Mouse (Mus musculus) forebrain, embryonic 13.5 days (tissue): ENCODE results near the gene Ntrk3. TPM values are rescaled to one million over a fixed set of nuclear protein-coding genes. Genes with fewer than 3 reads are reported as not detected.
A peak's percentile ranks its signal among the peaks of the same experiment; 100 is the strongest.

ENCODE experiments used
- ATAC-seq: fragments of 200-750 bp; cut with Nextera tagmentation; 2 replicates; pipeline ENCODE4 v1.8.0; 2017
- H3K27ac ChIP-seq: fragments of 300-500 bp; sonication (generic); 2 replicates; pipeline ENCODE4 v1.5.1; 2015; ENCODE audit warnings: inconsistent platforms, mild to moderate bottlenecking, moderate library complexity
- H3K27me3 ChIP-seq: fragments of 300-500 bp; sonication (generic); 2 replicates; pipeline ENCODE4 v1.6.1; 2015; ENCODE audit warnings: mild to moderate bottlenecking, inconsistent platforms
- H3K36me3 ChIP-seq: fragments of 300-500 bp; sonication (generic); 2 replicates; pipeline ENCODE4 v1.6.1; 2015; ENCODE audit warnings: mild to moderate bottlenecking, inconsistent platforms; ENCODE audit not compliant: poor library complexity, severe bottlenecking
- H3K4me1 ChIP-seq: fragments of 300-500 bp; sonication (generic); 2 replicates; pipeline ENCODE4 v1.6.1; 2015; ENCODE audit warnings: inconsistent platforms
- H3K4me2 ChIP-seq: fragments of 300-500 bp; sonication (generic); 2 replicates; pipeline ENCODE4 v1.6.1; 2015; ENCODE audit warnings: inconsistent platforms, mild to moderate bottlenecking, moderate library complexity
- H3K4me3 ChIP-seq: fragments of 300-500 bp; sonication (generic); 2 replicates; pipeline ENCODE4 v1.5.1; 2015; ENCODE audit warnings: mild to moderate bottlenecking, inconsistent platforms
- H3K9ac ChIP-seq: fragments of 300-500 bp; sonication (generic); 2 replicates; pipeline ENCODE4 v1.6.1; 2015; ENCODE audit warnings: mild to moderate bottlenecking, inconsistent platforms
- H3K9me3 ChIP-seq: fragments of 300-500 bp; sonication (generic); replicated peaks from 2 replicates; pipeline ENCODE4 v1.6.1; 2016; ENCODE audit warnings: inconsistent platforms
- WGBS: fragments of 180-500 bp; shearing (Covaris S2); methylation state at CpG from one replicate; pipeline ENCODE4 v1.1.7; 2015; 5-methylcytosine and 5-hydroxymethylcytosine counted together
- polyA plus RNA-seq: library from polyadenylated mRNA; unstranded; fragments of >200 nt; fragmentation: Nextera tagmentation; extraction: Ambion mirVana; gene quantifications from 2 replicates; pipeline ENCODE4 v1.2.1, GENCODE M21; 2015

Ntrk3 gene
- polyA plus RNA-seq, 1 experiment from 2014 or later, result 16.6 TPM

- no peaks in the 10 kb centered on the region for H3K27me3 ChIP-seq
- peak; percentile 74; the same call in 1 of the 2 replicates for ATAC-seq
- no peaks in the 10 kb centered on the region for H3K36me3 ChIP-seq
- no peak overlapping the region for H3K4me2 ChIP-seq
- H3K9ac ChIP-seq, result no peak overlapping the region
- no peaks in the 10 kb centered on the region for H3K4me1 ChIP-seq
- no peaks in the 10 kb centered on the region for H3K9me3 ChIP-seq
- H3K27ac ChIP-seq, result no peak overlapping the region
- 80% methylated on average over 8 of the region's 8 CpGs for WGBS
- H3K4me3 ChIP-seq, result no peak overlapping the region
Observed at GRCm38 (mm10) chr7:78718191-78718609, 19.6 kb downstream of the Ntrk3 start.

- H3K27ac ChIP-seq, result no peak overlapping the region
- WGBS, result 83% methylated on average over 7 of the region's 7 CpGs
- H3K4me1 ChIP-seq, result no peaks in the 10 kb centered on the region
- no peaks in the 10 kb centered on the region for H3K9me3 ChIP-seq
- H3K4me3 ChIP-seq, result no peak overlapping the region
- ATAC-seq, result no peak
- H3K27me3 ChIP-seq, result no peaks in the 10 kb centered on the region
- H3K4me2 ChIP-seq, result no peak overlapping the region
- H3K36me3 ChIP-seq, result no peaks in the 10 kb centered on the region
- no peak overlapping the region for H3K9ac ChIP-seq
Observed at GRCm38 (mm10) chr7:78707708-78708107, 30.1 kb downstream of the Ntrk3 start.

GRCm38 (mm10) chr7:78707122-78707521, 30.7 kb downstream of the Ntrk3 start:
- no peak overlapping the region for H3K4me3 ChIP-seq
- H3K36me3 ChIP-seq, result no peaks in the 10 kb centered on the region
- 83% methylated on average over 3 of the region's 3 CpGs for WGBS
- no peak for ATAC-seq
- no peak overlapping the region for H3K9ac ChIP-seq
- H3K9me3 ChIP-seq, result no peaks in the 10 kb centered on the region
- H3K4me1 ChIP-seq, result no peaks in the 10 kb centered on the region
- H3K27me3 ChIP-seq, result no peaks in the 10 kb centered on the region
- H3K4me2 ChIP-seq, result no peak overlapping the region
- H3K27ac ChIP-seq, result no peak overlapping the region

- WGBS, result 74% methylated on average over 6 of the region's 6 CpGs
- Histone ChIP-seq H3K9ac (no peak overlapping the region), H3K9me3 (no peaks in the 10 kb centered on the region), H3K4me3 (no peak overlapping the region), H3K27ac (no peak overlapping the region), H3K4me2 (no peak overlapping the region), H3K4me1 (no peaks in the 10 kb centered on the region), H3K36me3 (no peaks in the 10 kb centered on the region), H3K27me3 (no peaks in the 10 kb centered on the region)
- no peak for ATAC-seq
Observed at GRCm38 (mm10) chr7:78702676-78703075, 35.1 kb downstream of the Ntrk3 start.

GRCm38 (mm10) chr7:78695200-78695599, 42.6 kb downstream of the Ntrk3 start:
- Histone ChIP-seq H3K9ac (no peak overlapping the region), H3K9me3 (no peaks in the 10 kb centered on the region), H3K4me2 (no peak overlapping the region), H3K4me3 (no peak overlapping the region), H3K36me3 (no peaks in the 10 kb centered on the region), H3K4me1 (no peaks in the 10 kb centered on the region), H3K27ac (no peak overlapping the region), H3K27me3 (no peaks in the 10 kb centered on the region)
- 88% methylated on average over 3 of the region's 3 CpGs for WGBS
- no peak for ATAC-seq

GRCm38 (mm10) chr7:78693148-78693547, 44.7 kb downstream of the Ntrk3 start:
- no peaks in the 10 kb centered on the region for H3K27me3 ChIP-seq
- no peak overlapping the region for H3K4me2 ChIP-seq
- no peak overlapping the region for H3K9ac ChIP-seq
- ATAC-seq, result no peak
- H3K9me3 ChIP-seq, result no peaks in the 10 kb centered on the region
- no peak overlapping the region for H3K4me3 ChIP-seq
- no peak overlapping the region for H3K27ac ChIP-seq
- 56% methylated on average over 1 of the region's 1 CpGs for WGBS
- H3K4me1 ChIP-seq, result no peaks in the 10 kb centered on the region
- H3K36me3 ChIP-seq, result no peaks in the 10 kb centered on the region

GRCm38 (mm10) chr7:78690956-78691355, 46.9 kb downstream of the Ntrk3 start:
- Histone ChIP-seq H3K9ac (no peak overlapping the region), H3K27ac (no peak overlapping the region), H3K4me1 (no peaks in the 10 kb centered on the region), H3K9me3 (no peaks in the 10 kb centered on the region), H3K27me3 (no peaks in the 10 kb centered on the region), H3K36me3 (no peaks in the 10 kb centered on the region), H3K4me3 (no peak overlapping the region), H3K4me2 (no peak overlapping the region)
- no peak for ATAC-seq
- 37% methylated on average over 3 of the region's 3 CpGs for WGBS

GRCm38 (mm10) chr7:78684943-78685342, 52.9 kb downstream of the Ntrk3 start:
- Histone ChIP-seq H3K4me3 (no peak overlapping the region), H3K27me3 (no peaks in the 10 kb centered on the region), H3K4me2 (no peak overlapping the region), H3K9ac (no peak overlapping the region), H3K27ac (no peak overlapping the region), H3K4me1 (no peaks in the 10 kb centered on the region), H3K36me3 (no peaks in the 10 kb centered on the region), H3K9me3 (no peaks in the 10 kb centered on the region)
- ATAC-seq, result no peak
- WGBS, result 78% methylated on average over 6 of the region's 6 CpGs

GRCm38 (mm10) chr7:78680871-78681270, 56.9 kb downstream of the Ntrk3 start:
- Histone ChIP-seq H3K4me1 (no peaks in the 10 kb centered on the region), H3K27me3 (no peaks in the 10 kb centered on the region), H3K4me3 (no peak overlapping the region), H3K27ac (no peak overlapping the region), H3K9ac (no peak overlapping the region), H3K4me2 (no peak overlapping the region), H3K36me3 (no peaks in the 10 kb centered on the region), H3K9me3 (no peaks in the 10 kb centered on the region)
- ATAC-seq, result no peak
- WGBS, result 84% methylated on average over 2 of the region's 2 CpGs

- 87% methylated on average over 16 of the region's 16 CpGs for WGBS
- ATAC-seq, result no peak
- Histone ChIP-seq H3K9me3 (no peaks in the 10 kb centered on the region), H3K4me3 (no peak overlapping the region), H3K4me1 (no peaks in the 10 kb centered on the region), H3K27ac (no peak overlapping the region), H3K9ac (no peak overlapping the region), H3K4me2 (no peak overlapping the region), H3K36me3 (no peaks in the 10 kb centered on the region), H3K27me3 (no peaks in the 10 kb centered on the region)
Observed at GRCm38 (mm10) chr7:78669407-78669806, 68.4 kb downstream of the Ntrk3 start.

- no peak for ATAC-seq
- H3K36me3 ChIP-seq, result no peaks in the 10 kb centered on the region
- H3K27me3 ChIP-seq, result no peaks in the 10 kb centered on the region
- no peak overlapping the region for H3K9ac ChIP-seq
- H3K4me3 ChIP-seq, result no peak overlapping the region
- H3K4me2 ChIP-seq, result no peak overlapping the region
- no peaks in the 10 kb centered on the region for H3K9me3 ChIP-seq
- 87% methylated on average over 6 of the region's 6 CpGs for WGBS
- no peaks in the 10 kb centered on the region for H3K4me1 ChIP-seq
- no peak overlapping the region for H3K27ac ChIP-seq
Observed at GRCm38 (mm10) chr7:78668916-78669315, 68.9 kb downstream of the Ntrk3 start.

GRCm38 (mm10) chr7:78668003-78668635, 69.7 kb downstream of the Ntrk3 start:
- WGBS, result 93% methylated on average over 6 of the region's 6 CpGs
- Histone ChIP-seq H3K9me3 (no peaks in the 10 kb centered on the region), H3K4me1 (no peaks in the 10 kb centered on the region), H3K27ac (no peak overlapping the region), H3K4me3 (no peak overlapping the region), H3K9ac (no peak overlapping the region), H3K36me3 (no peaks in the 10 kb centered on the region), H3K4me2 (no peak overlapping the region), H3K27me3 (no peaks in the 10 kb centered on the region)
- ATAC-seq, result no peak

GRCm38 (mm10) chr7:78660832-78661231, 77.0 kb downstream of the Ntrk3 start:
- H3K9ac ChIP-seq, result no peak overlapping the region
- WGBS, result 58% methylated on average over 7 of the region's 7 CpGs
- H3K4me3 ChIP-seq, result no peak overlapping the region
- no peak overlapping the region for H3K27ac ChIP-seq
- ATAC-seq, result no peak
- no peak overlapping the region for H3K4me2 ChIP-seq
- no peaks in the 10 kb centered on the region for H3K27me3 ChIP-seq
- no peaks in the 10 kb centered on the region for H3K36me3 ChIP-seq
- no peaks in the 10 kb centered on the region for H3K9me3 ChIP-seq
- no peaks in the 10 kb centered on the region for H3K4me1 ChIP-seq
